Mouse (Mus musculus): ENCODE measurements around the gene Pglyrp4.
"Not testable (repeated sequence)": the region's sequence is repeated elsewhere in the genome, so short reads cannot be mapped to it uniquely, and the experiment has no call there.

Pglyrp4 gene

DNA sequence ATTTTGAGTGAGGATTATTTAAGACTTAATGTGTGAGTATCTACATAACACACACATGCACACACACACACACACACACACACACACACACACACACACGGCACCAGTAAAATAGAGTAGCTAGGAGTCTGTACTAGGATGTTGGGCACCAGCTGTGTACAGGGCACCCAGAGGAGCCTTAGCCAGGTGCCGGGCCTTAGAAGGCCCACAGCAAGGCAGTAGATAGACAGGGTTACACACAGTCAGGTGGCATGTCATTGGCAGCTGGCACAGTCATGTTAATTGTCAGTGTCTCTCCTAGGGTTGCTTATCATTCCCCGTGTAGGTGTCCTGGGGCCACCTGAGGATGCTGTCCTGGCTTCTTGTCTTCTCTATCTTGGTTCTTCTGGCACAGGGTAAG, at the start of gene Pglyrp4:
Pglyrp4 (plus strand) TSS at position 301 of the 400 bp plus-strand sequence.
- DNase-seq, result no peak

DNA sequence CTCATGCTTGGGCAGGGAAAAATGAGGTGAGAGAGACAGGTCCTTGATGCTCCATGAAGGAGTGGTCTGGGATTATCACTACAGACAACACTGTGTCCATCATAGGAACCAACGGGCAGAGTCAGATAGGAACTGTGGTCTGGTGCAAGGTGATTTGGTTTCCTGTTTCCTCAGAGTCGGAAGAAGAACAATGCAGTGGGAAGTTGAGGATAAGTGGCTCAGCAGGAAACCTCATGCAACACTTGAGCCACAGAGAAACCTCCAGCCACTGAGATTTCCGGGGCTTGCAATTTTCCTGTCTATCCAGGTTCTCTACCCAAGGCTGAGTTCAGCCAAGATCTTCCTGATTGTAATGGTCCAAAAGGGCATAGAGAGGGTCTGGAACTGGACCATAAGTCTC, 48.0 kb upstream of the Pglyrp4 start:
- no peak for DNase-seq

DNA sequence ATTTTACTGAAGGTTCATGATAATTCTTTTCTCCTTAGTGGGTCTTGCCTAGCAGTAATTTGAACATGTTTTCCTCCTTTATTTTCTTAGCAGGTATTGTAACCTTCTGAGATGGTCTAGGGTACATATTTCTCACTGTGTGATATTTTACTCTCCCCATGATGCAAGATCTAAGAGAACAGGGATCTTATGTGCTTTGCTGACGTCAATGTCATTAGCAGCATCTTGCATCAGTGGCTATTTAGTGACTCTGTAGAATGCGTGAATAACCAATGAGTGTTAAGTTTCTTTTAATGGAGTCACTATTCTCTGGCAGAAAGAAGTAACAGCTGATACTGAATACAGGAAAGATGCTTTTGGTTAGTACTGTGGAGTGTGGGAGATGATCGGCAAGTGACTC, 42.8 kb upstream of the Pglyrp4 start:
- DNase-seq, result no peak

DNA sequence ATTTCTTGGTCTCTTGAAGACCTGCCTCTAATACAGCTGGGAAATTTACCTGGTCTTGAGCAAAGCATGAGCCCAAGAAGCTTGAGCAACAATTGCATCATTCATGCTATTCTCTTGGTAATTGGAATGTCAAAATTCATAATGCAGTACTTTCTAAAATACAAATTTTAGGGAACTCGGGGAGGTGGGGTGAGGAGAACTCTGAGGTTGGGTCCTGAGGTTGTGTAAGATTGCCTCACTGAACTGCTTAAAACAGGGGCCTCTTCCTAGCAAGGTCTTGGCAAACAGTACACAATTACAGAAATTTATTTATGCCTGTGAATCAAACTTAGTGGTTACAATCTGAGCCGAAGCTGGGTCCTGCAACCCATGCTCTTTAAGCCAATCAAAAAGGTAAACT, 39.9 kb upstream of the Pglyrp4 start:
- no peak for DNase-seq

DNA sequence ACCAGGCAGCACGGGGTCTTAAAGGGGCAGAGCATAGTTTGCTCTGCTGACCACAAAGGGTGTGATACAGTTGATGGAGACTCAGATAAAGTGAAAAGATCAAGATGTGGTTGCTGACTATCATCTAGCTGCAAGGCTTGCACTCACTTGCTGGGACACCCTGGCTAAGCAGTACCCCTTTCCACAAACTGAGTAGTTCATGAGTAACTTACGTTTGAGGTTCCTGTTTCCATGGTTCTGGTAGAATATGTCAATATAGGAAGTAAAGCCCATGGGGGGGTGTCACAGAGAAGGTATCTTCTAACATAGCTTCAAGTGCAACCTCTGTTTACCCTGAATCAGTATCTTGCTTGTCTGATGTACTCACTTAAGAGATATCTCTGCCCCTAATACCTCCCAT, 33.2 kb upstream of the Pglyrp4 start:
- no peak for DNase-seq

DNA sequence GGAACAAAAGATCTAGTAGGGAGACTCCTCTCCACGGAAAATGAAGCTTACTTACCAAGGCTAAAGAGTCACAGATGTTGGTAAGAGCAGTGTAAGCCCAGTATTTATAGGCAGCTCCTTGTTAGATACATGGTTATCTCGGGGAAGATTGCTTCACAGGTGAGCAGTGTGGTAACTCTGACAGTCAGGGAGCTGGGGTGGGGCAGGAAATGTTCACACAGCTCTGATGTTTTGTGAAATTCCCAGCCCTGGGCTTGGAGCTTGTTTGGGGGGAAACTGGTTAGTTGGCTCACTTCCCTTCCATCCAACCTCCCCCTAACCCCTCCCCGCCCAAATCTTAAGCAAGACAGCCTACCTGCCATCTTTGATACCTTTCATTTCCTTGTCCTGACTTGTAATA, 31.1 kb upstream of the Pglyrp4 start, which contains the start of gene S100a9:
S100a9 (minus strand) TSS at position 109 of the 400 bp plus-strand sequence.
- DNase-seq, result no peak

DNA sequence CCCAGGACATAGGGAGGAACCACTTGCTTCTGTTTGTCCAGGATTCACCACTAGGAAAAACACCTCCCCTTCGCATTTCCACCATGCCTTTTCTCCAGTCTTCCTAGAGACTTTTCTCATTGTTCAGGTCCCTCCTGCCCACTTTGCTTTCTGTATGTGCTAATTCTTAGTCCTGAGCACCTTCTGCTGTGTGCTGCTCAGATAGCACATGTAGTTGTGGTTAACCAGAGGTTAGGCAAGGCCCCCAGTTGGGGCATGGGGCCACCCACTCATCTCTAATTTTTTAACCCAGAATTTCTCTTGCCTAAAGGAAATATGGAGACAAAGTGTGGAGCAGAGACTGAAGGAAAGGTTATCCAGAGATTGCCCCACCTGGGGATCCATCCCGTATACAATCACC, 24.5 kb upstream of the Pglyrp4 start:
- no peak for DNase-seq

- DNase-seq, result peak; percentile 3 to 49
Observed at GRCm38 (mm10) chr3:90708523-90709202, 18.0 kb upstream of the Pglyrp4 start.

GRCm38 (mm10) chr3:90709591-90710460, 16.9 kb upstream of the Pglyrp4 start:
- peak; percentile 80 to 96 for DNase-seq

DNA sequence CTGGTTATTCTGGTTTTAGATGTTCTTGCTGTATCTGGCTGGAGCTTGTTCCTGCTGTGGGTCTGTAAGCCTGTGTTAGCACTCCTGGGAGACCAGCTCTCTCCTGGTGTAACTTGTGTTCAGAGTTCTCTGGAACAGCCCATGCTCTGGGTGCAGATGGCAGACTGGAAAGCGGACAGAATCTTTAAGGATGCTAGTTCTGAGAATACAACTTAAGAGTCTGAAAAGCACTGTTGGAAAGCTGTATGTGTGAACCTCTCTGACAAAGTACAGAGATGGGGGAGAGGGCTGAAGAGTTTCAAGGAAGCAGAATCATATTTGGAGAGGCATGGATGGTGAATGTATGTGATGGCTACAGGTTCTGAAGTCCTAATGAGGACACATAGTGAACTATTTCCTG, 23.0 kb downstream of the Pglyrp4 start:
- DNase-seq, result no peak

GRCm38 (mm10) chr3:90777776-90778175, 51.1 kb downstream of the Pglyrp4 start, which contains the start of gene Gm5849:
Gene Gm5849 (minus strand): TSS chr3:90777876.
- not testable (repeated sequence) for DNase-seq

Measured in kidney, postnatal 36 days (tissue).